Mouse (Mus musculus) adrenal gland, adult 18-20 months (tissue): ENCODE data around the gene Lrrc29. TPM values are rescaled to one million over a fixed set of nuclear protein-coding genes. Genes with fewer than 3 reads are reported as not detected.

Experiments
- DNase-seq, 2 experiments: peaks; one replicate each; pipeline ENCODE4 v3.0.0; 2021 to 2022; ENCODE audit warnings: low spot score in 2 of 2
- long read RNA-seq, 2 experiments: library from polyadenylated mRNA; stranded (forward); transcript quantifications; one replicate each; pipeline ENCODE4 v2.0.0; 2021
- total RNA-seq, 2 experiments: library from RNA; stranded (reverse); gene quantifications; 1 replicate in 1 of 2; 2 replicates in 1 of 2; pipeline ENCODE4 v1.2.3; 2021

The Lrrc29 gene
- 1 to 10 TPM; 3.1 to 3.8 TPM for total RNA-seq
- long read RNA-seq, experiment 1, partial matches to known transcripts = 2 of 4 reads
- long read RNA-seq, experiment 1, other reads (novel, unspliced or antisense) = 1 of 4 reads
- long read RNA-seq, experiment 2, partial matches to known transcripts = 3 of 8 reads
- long read RNA-seq, experiment 2, other reads (novel, unspliced or antisense) = 4 of 8 reads

DNA sequence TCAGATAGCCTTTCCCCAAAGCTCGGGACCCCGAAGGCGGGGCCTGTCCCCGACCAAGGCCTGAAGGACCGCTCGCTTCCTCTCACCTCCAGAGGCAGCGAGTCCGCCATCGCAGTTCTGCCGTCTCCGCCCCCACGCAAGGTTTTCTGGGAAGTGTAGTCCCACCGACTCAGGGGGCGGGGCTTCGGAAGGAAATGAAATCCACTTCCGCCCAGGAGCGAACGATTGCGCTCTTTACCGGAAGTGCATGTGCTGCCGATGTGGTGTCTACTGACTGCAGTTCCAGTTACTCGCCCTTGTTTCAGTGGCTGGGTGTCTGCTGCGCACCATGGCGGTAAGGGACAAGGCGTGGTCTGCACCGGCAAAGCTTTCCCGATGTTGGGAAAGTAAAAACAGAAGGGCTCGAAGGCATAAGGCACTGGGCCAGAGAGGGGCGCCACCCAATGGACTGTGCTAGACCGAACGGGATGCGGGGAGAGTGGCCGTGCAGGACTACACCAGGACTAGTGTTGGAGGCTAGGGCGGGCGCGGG, at the start of gene Lrrc29, which contains the start of gene Tmem208:
Lrrc29 (minus strand) TSS at position 138 of the 532 bp plus-strand sequence.
Tmem208 (plus strand) TSS at position 214 of the 532 bp plus-strand sequence.
- peak; percentile 97 for DNase-seq

DNA sequence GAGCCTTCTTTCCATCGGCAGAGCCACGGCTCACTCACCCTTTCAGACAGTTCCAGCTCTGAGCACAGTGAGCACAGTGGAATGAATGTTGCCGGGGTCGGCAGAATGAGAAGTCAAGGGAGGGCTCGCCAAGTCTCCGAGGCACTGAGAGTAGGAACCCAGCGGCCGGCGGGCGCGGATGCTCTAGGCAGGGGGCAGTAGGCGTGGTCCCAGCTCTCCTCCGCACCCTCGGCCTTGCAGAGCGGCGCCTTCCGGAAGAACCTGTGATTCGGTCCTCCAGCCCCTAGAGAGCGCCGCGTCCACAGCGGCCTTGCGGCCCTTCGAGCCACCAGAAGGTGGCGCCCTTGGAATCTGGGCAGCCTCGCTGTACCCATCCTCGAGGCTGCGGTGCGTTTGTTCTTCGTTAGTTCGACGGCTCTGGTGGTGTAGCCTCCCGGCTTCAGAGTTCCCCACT, 48.5 kb upstream of the Lrrc29 start:
- no peak for DNase-seq

DNA sequence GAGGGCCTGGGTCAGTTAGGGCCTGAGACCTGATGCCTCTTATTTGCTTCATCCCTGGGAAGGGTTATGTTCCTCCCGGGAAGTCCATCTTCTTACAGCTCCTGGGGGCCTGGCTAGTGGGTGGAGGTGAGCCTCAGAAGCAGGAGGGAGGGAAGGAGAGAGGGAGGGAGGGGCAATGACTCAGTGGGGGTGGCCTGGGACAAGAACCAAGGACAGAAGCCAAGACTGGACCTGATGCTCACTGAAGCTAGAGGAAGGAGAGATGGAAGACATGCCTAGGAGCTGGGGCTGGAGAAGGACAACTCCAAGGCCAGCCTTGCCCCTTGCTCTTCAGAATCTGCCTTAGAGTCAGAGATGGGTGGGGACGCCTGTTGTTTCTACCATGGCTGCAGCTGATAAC, 47.0 kb upstream of the Lrrc29 start, which contains the start of gene Plekhg4:
Plekhg4 (plus strand) TSS at position 243 of the 400 bp plus-strand sequence.
- peak in 1 of 2 experiments; percentile 39 for DNase-seq

DNA sequence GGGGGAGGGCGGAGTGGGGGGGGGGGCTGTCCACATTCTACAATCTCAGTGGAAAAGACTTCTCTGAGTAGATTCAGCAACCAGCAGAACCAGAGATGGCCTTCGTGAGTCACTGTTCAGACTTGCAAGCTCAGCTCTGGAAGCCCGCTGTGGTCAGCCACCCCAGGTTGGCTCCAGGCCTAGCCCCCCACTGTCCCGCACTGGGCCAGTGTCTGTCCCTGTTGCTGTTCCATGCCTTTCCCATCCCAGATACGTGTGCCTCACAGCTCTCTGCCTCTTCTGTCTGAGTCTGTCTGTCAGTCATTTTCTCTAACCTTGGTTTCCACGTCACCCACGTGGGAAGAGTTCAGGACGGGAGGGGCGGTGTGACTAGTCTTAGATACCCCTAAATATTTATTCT, 46.4 kb upstream of the Lrrc29 start:
- peak in 1 of 2 experiments; percentile 26 for DNase-seq

DNA sequence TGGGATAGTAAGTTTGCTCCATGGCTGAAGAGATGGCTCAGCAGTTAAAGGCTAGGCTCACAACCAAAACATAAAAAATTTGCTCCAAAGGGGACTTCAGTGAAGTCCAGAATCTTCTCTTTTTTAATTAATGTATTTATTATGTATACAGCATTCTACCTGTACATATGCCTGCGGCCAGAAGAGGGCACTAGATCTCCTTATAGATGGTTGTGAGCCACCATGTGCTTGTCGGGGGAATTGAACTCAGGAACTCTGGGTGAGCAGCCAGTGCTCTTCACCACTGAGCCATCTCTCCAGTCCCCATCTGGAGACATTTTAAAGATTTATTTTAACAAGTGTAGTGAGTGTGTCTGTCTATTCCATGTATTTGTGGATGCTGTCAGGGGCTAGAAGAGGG, 41.0 kb upstream of the Lrrc29 start:
- no peak for DNase-seq

DNA sequence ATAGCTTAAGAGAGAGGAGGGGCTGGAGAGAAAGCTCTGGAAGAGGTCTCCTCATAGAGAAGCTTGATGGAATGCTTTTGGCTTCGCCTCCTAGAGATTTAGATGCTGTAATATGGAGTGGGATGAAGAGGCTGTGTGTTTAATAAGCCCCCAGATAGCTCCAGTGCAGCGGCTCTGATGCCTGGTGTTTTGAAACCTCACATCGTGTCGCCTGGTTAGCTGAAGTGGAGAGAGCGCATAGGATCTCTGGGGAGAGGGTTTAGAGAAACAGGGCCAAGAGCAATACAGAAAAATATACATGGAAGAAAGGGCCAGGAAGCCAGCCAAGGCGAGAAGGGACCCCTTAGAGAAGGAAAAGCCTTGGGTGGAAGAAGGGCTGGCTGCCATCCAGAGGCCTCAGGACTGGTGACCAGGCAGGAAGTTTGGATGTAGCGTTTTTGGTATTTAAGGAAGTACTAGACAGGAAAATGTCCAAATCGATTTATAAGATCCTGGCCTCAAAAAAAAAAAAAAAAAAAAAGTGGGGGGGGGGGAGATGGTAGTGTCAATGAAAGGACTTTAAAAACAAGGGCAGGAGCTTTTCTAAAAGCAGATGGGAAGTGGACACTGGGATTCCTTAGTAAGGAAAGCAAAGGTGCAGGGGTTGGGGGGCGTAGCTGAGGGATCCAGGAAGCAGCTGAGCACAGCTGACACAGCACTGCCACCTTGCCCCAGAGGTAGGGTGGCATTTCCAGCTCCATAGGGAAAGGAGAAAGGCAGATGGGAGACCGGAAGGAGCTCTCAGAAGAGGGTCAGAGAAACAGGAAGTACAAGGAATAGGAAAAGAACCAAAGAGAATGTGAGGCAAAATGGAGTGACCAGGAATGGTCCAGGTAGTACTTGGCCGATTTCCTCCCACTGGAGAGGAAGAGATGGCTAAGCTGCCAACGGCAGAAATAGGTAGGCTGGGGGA, 35.9 kb upstream of the Lrrc29 start:
- no peak for DNase-seq

DNA sequence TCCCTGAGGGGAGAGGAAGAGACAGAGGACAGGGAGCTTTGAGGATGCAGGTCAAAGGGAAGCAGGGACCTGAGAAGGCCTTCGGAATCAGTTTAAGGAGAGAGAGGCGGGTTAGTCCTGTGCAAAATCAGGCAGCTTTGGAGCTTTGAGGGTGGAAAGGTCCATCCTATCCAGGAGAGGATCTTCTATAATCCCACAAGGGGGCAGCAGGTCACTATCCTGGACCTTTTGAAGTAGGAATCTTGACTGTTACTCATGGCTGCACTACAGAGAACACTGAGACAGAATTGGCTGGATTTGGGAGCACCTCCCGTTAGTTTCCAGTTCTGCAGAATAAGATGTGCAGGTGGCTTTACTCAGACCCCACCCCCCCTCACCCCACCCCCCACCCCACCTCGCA, 33.6 kb upstream of the Lrrc29 start:
- no peak for DNase-seq

DNA sequence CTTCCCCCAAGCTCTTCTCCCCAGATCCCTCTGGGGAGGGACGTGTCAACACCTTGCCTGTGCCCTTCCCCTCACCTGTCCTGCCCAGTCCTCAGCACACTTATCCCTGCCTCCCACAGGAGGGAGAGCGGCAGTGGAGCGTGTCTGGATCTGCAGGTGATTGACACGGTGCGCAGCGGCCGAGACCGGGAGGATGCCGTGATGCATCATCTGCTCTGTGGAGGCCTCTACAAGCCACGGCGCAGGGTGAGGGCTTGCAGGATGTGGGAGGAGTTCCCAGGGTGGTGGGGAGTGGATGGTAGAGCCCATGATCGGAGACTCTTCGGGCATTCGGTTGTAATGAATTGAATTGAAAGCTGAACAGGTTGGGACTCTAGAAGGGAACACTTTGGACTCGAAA, 33.1 kb upstream of the Lrrc29 start:
- no peak for DNase-seq

DNA sequence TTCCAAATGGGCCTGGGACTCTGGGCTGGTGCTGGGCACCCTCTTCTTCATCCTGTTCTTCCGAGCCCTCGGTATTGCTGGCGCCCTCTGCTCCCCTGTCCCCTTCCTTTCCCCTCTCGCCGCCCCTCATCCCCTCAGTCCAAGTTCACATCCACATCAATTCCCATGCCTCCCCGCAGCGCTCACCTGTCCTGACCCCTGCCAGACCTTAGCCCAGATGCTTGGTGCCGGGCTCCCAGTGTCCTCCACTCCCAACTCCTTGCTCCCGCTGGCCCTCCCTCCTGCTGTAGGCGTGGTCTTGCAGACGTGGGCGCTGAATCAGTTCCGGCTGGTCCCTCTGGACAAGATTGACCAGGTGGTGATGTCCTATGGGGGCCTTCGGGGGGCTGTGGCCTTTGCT, 30.6 kb upstream of the Lrrc29 start:
- no peak for DNase-seq

DNA sequence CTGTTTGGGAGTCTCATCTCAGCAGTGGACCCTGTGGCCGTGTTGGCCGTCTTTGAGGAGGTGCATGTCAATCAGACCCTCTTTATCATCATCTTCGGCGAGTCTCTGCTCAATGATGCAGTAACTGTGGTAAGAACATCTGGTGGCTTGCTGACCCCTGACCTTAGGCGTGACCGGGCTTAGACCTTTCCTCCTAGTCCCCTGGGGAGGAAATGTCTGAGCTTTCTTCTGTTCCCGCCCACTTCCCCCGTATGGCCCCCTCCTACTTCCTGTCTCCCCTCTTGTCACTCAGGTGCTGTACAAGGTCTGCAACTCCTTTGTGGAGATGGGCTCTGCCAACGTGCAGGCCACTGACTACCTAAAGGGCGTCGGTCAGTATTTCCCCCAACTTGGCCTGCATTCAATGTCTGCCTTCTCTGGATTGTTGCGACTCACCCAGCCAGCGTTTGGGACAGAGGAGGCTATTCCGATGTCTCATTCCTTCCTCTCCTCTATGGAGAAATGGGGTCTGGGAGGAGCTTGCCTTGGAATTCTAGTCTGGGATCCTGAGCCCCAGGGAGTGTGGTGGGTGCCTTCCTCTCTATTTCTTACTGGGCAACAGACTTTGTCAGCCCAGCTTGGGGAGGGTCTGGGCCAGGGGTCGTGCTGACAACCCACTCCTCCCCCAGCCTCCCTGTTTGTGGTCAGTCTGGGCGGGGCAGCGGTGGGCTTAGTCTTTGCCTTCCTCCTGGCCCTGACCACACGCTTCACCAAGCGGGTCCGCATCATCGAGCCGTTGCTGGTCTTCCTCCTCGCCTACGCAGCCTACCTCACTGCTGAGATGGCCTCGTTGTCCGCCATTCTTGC, 29.3 kb upstream of the Lrrc29 start:
- no peak for DNase-seq

DNA sequence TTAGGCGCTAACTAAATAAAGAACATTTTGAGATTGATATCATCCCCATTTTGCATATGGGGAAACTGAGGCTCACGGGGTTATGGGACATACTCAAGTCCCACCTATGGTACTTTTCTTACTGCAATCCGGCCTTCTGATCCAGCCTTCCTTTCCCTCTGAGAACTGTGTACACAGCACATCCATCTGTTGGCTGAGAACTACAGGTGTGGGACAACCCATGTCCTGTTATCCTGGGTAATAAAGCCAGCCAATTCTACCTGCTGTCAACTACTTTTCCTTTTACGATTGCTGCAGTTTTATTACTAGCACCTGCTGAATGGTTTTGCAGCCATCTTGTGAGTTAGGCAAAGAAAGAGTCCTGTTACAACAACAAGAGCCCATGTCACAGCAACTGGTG, 28.5 kb upstream of the Lrrc29 start:
- no peak for DNase-seq

DNA sequence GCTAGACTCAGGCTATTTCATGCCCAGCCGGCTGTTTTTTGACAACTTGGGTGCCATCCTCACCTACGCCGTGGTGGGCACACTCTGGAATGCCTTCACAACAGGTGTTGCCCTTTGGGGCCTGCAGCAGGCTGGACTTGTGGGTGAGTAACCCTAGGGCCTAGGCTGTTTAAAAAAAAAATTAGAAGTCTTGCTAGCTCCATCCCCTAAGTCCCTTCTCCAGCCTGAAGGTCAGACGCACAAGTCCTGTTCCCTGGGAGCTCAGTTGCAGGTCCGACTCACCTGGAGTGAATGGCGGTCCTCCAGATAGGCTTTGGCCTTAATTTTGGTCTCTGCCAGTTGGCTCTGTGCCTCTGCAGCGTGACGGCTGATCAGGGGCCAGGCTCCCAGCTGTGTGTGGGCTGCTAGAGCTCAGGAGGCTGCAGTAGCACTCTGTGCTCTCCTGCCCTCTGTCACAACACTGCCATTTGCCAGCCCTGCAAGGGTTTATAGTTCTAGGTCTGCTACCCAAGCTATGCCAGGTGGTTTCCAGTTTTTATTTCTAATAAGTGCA, 27.6 kb upstream of the Lrrc29 start:
- DNase-seq = no peak

DNA sequence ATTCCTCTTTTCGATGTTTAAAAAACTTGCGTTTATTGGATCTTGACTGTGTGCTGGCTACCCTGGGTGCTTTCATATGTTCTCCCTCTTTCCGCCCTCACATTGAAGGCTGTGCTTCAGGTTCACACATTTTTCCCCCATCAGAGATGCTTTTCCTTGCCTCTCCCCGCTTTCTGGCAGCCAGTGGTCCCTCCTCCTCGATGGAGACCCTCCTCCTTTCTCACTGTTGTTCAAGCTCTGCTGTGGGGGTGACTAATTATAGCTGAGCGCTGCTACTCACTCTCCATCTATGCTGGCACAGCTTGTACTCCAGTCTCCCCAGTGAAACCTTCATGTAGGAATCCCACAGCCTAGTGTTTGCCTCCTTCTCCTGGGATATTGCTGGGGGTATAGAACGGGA, 24.1 kb upstream of the Lrrc29 start:
- no peak for DNase-seq

DNA sequence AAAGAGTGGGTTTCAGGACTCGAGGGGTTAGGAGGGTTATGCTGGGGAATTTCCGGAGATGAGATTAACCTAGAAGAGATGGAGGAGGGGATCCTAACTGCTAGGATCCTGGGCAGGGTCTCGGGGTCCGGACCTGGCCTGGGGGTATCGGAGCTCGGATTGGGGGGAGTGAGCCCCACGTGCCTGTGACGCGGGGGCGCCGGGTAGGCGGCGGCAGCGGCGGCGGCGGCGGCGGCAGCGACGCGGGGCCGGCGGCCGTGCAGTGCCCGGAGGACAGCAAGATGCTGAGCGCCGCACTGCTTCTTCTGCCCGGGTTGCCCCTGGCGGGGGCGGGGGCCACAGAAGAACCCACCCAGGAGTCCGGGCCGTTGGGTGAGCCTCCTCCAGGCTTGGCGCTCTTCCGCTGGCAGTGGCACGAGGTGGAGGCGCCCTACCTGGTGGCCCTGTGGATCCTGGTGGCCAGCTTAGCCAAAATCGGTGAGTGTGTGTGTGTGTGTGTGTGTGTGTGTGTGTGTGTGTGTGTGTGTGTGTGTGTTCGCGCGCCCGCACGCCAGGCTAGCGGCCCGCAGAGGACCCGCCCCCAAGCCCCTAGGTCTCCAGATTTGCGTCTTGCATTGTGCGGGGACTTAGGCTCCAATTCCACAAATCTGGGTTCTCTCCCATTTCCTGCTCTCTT, 23.2 kb upstream of the Lrrc29 start:
- DNase-seq = peak; percentile 29 to 46

DNA sequence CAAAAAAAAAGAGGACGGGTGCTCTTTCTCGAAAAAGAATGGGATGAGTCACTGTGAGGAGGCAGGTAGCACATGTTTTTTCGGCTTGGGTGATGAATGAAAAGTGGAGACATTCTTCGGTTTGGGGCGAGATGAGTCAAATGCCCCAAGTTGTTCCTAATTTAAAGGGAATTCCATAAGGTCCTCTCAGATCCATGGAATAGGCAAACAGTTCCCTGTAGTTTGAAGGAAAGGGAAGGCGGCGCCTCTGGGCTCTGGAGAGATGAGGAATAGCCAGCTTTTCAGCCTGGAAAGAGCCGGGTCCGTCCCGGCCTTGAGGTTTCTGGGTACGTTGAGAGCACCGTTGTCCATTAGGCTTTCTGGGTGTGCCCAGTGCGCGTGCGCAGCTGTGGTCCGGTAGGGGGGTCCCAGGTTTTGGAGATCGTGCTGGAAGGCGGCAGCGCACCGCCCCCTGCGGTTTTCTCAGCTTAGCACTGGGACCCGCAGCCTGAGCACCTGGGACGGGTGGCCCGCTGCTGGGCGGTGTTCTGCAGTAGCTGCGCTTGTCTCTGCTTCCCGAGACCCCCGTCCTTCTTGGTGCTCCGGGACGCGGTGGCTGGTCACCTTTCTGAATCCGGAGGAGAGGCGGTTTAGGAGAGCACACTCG, 22.5 kb upstream of the Lrrc29 start, which contains the start of gene Slc9a5:
Slc9a5 (plus strand) TSS at position 394 of the 646 bp plus-strand sequence.
- peak; percentile 50 to 54 for DNase-seq

DNA sequence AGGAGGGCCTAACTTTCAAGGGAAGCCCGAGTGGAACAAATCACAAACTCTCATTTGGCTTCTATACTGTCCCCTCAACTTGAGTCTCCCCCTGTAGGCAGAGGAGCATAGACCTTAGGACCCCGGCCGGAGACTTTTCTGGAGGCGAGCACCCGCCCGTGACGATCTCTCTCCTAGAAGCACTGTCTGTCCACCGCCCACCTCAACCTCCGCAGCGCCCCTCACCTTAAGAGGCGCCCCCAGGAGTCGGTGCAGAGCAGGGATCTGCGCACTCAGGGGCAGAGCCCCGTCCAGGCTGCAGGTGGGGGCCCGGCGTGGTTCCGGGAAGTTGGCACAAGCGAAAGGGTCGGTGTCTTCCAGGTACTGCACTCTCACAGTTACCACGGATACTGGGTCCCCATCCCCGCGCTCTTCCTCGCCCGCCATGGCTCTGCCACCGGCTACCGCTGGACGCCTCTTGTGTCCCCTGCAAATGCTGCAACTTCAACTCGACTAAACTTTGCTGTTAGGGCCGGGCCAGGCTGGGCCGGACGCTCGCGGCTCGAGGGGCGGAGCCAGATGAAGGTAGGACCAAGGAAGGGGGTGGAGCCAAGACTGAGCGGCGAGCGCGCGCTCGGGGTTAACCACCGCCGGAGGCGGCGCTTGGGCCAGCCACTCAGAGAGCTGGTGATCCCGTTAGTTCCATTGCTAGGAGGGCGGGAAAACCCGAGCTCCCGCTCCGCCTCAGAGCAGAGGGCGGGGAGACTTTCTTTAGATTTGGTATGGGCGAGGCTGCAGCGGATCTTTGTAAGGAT, 21.5 kb upstream of the Lrrc29 start, which contains the start of gene Fhod1:
Fhod1 (minus strand) TSS at position 526 of the 794 bp plus-strand sequence.
- peak; percentile 86 to 89 for DNase-seq

DNA sequence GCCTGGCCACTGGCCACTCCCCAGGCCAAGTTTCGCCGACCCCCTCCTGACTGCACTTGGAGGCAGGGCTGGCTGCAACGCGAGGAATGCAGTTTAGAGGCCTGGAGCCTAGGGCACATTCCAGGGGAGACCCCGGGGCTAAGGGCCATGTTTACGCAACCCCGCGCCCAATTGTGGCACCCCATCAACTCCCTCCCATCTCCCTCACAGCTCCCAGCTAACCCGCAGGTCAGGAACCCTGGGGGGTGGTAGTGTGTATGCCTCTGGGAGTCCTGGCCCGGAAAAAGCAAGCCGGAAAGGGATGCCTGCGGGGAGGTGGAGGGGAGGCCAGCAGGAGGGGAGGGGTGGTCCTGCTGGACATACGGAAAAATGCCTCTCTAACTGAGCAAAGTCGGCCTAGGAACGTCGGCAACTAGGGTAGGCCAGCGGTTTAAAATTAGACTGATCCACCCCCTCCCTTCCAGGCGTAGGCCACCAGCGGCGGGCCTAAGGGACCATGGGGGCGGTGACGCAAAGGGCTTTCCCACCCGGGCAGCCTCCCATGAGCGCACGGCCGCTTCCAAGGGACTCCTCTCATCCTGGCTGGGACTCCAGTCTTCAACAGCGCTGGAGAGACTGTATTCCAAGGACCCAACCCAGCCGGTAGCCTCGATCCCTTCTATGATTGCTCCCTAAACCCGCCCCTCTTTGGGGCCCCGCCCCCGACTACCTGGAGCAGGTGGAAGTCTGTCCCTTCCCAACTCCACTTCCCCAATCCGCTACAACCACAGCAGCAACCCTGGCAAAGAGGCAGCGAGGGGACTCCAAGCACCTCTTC, 20.7 kb upstream of the Lrrc29 start:
- peak; percentile 36 to 53 for DNase-seq
